Mouse (Mus musculus) erythroblast, embryonic 14.5 days (primary cell): ENCODE measurements around the gene Jaml.

ENCODE experiments used
- GATA1 ChIP-seq: IDR thresholded peaks from 2 replicates; pipeline ENCODE4 v1.6.1; 2012; ENCODE audit warnings: low read length, inconsistent platforms, mixed read lengths
- TAL1 ChIP-seq: IDR thresholded peaks from 3 replicates; pipeline ENCODE4 v1.6.1; 2012; ENCODE audit warnings: low read length, inconsistent platforms, mixed read lengths

DNA sequence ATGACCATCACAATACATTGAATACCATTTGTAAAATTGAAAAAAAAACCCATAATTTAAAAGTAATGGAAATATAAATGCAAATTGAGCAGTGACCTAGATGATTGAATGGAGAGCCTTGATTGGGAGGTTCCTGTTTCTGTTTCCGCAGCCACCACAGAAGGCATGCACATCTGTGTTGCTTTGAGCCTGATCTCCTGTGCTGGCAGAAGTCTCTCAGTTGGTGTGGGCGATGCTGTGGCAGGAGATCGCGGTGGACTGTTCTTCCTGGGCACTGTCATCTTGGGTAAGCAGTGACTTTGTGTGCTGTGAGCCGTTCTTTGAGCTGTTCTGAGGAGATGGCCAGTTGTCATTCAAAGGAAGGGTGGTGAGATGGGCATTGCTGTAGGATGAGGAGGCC is at the start of gene Jaml:
- TF ChIP-seq GATA1 (no peak), TAL1 (no peak)
